Mouse (Mus musculus): Measurements from ENCODE around the gene Eya2. TPM values are rescaled to one million over a fixed set of nuclear protein-coding genes. Genes with fewer than 3 reads are reported as not detected.

The Eya2 gene
- total and polyA plus RNA-seq, 3 experiments = not detected

DNA sequence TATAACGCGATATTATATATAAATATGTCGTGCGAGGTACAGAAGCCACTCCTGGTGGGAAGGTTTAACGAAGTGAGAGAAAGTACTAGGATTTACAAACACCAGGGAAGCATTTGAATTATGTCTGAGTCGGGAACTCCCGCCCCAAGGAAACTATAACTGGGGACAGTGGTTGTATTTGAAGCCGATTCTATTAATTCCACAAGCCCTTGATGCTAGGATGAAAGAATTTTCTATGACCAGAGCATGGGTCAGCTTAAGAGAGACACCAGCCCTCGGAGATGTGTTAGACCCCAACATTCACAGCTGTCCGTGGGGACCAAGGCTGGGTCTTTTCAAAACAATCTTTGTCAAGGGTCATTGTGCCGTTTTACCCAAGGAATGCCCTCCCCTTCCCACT lies 1.3 kb downstream of the Eya2 start:
- Histone ChIP-seq H3K79me2 (ENCODE audit: control insufficient read depth, insufficient read depth, low read length, poor library complexity) (no peaks in the 10 kb centered on the region), H3K27me3 (ENCODE audit: control insufficient read depth in 1 of 2, insufficient read depth in 2 of 2, low read length in 2 of 2) (no peaks in the 10 kb centered on the region), H3K9me3 (replicated peaks; ENCODE audit: insufficient read depth, low read length) (no peaks in the 10 kb centered on the region), H3K4me3 (ENCODE audit: control insufficient read depth in 1 of 2, insufficient read depth in 1 of 2, low read depth in 2 of 2, low read length in 2 of 2) (no peak overlapping the region), H3K9ac (ENCODE audit: control insufficient read depth, low read depth, low read length, poor library complexity, severe bottlenecking) (no peak overlapping the region), H3K27ac (ENCODE audit: control insufficient read depth, low read depth, low read length) (no peak overlapping the region), H3K36me3 (ENCODE audit: control insufficient read depth in 1 of 2, insufficient read depth in 2 of 2, low read length in 2 of 2) (no peaks in the 10 kb centered on the region), H3K4me1 (ENCODE audit: control insufficient read depth in 1 of 2, insufficient read depth in 2 of 2, low read length in 2 of 2) (no peaks in the 10 kb centered on the region)
- no peak for TF ChIP-seq ZKSCAN1 (IDR thresholded peaks at IDR 0.05; ENCODE audit: low read depth, low read length)
- no peak for TF ChIP-seq MYC (IDR thresholded peaks at IDR 0.05; ENCODE audit: low read depth, low read length)
- TF ChIP-seq POLR2AphosphoS5 (IDR thresholded peaks at IDR 0.05; ENCODE audit: borderline replicate concordance, low read depth, low read length) = no peak
- no peak for TF ChIP-seq CHD1 (IDR thresholded peaks at IDR 0.05; ENCODE audit: low read depth, low read length)
- TF ChIP-seq TCF12 (IDR thresholded peaks at IDR 0.05; ENCODE audit: low read depth, low read length) = no peak
- TF ChIP-seq NELFE (IDR thresholded peaks at IDR 0.05; ENCODE audit: low read depth, low read length) = no peak
- no peak for TF ChIP-seq SMC3 (IDR thresholded peaks at IDR 0.05; ENCODE audit: low read depth, low read length)
- no peak for TF ChIP-seq HCFC1 (IDR thresholded peaks at IDR 0.05; ENCODE audit: low read depth, low read length)
- no peak for TF ChIP-seq EP300 (IDR thresholded peaks at IDR 0.05; ENCODE audit: low read depth in 1 of 2, low read length in 2 of 2)
- no peak for TF ChIP-seq RCOR1 (IDR thresholded peaks at IDR 0.05; ENCODE audit: low read depth, low read length)
- no peak for DNase-seq (ENCODE audit: low read depth, low spot score)

DNA sequence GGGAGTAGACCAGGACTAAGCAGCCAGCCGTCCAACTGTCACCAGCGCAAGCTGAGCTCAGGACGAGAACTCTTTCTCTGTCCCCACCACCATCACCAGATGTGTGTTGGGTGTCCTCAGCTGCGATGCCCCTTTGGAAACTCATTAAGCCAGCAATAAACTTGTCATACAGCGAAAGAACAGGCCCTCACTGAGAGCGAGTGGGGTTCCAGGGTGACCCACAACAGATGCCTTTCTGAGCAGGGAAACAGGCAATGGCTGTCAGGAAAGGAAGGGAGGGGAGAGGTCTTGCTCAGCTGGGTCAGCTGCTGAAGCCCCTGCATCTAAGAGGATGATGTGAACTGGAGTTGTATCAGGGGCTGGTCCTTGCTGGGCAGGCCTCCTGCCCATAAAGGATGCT lies 2.7 kb downstream of the Eya2 start:
- H3K27me3 ChIP-seq (ENCODE audit: control insufficient read depth in 1 of 2, insufficient read depth in 2 of 2, low read length in 2 of 2) = no peaks in the 10 kb centered on the region

DNA sequence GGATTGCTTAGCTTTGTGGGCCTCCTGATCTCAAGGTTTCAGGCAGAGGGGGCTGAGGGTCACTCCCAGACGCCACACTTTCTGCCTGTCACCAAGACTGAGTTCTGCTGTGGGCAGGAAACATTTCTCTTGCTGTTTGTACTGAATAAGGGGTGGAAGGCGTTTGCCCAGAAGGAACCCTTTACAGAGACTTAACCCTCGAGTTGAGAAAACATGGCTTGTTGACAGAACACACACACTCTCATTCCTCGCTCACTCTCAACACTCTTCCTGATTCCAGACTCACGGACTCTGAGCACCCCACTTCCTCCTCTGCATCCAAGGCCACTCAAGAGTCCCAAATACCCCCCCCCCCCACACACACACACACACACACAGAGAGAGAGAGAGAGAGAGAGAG lies 3.3 kb downstream of the Eya2 start:
- no peak overlapping the region for H3K4me3 ChIP-seq (ENCODE audit: control insufficient read depth in 1 of 2, insufficient read depth in 1 of 2, low read depth in 2 of 2, low read length in 2 of 2)
- no peaks in the 10 kb centered on the region for H3K9me3 ChIP-seq (replicated peaks; ENCODE audit: insufficient read depth, low read length)
- no peak for DNase-seq (ENCODE audit: low read depth, low spot score)
- H3K79me2 ChIP-seq (ENCODE audit: control insufficient read depth, insufficient read depth, low read length, poor library complexity) = no peaks in the 10 kb centered on the region
- H3K36me3 ChIP-seq (ENCODE audit: control insufficient read depth in 1 of 2, insufficient read depth in 2 of 2, low read length in 2 of 2) = no peaks in the 10 kb centered on the region
- no peaks in the 10 kb centered on the region for H3K4me1 ChIP-seq (ENCODE audit: control insufficient read depth in 1 of 2, insufficient read depth in 2 of 2, low read length in 2 of 2)
- H3K27me3 ChIP-seq (ENCODE audit: control insufficient read depth in 1 of 2, insufficient read depth in 2 of 2, low read length in 2 of 2) = no peaks in the 10 kb centered on the region
- H3K9ac ChIP-seq (ENCODE audit: control insufficient read depth, low read depth, low read length, poor library complexity, severe bottlenecking) = no peak overlapping the region
- H3K27ac ChIP-seq (ENCODE audit: control insufficient read depth, low read depth, low read length) = no peak overlapping the region
- TF ChIP-seq TAL1 (IDR thresholded peaks at IDR 0.05; ENCODE audit: low read length) = no peak
- TF ChIP-seq NRF1 (IDR thresholded peaks at IDR 0.05; ENCODE audit: insufficient read depth, low read depth, low read length, poor library complexity, severe bottlenecking) = no peak
- TF ChIP-seq ELF1 (IDR thresholded peaks at IDR 0.05; ENCODE audit: low read depth, low read length) = no peak
- no peak for TF ChIP-seq MYB (IDR thresholded peaks at IDR 0.05; ENCODE audit: low read depth, low read length)
- no peak for TF ChIP-seq CHD1 (IDR thresholded peaks at IDR 0.05; ENCODE audit: low read depth, low read length)
- TF ChIP-seq JUND (IDR thresholded peaks at IDR 0.05; ENCODE audit: low read depth, low read length) = no peak
- TF ChIP-seq USF1 (IDR thresholded peaks at IDR 0.05; ENCODE audit: low read depth, low read length) = no peak
- no peak for TF ChIP-seq SIN3A (IDR thresholded peaks at IDR 0.05; ENCODE audit: low read length)
- TF ChIP-seq GABPA (IDR thresholded peaks at IDR 0.05; ENCODE audit: low read depth, low read length) = no peak
- no peak for TF ChIP-seq MEF2A (IDR thresholded peaks at IDR 0.05; ENCODE audit: extremely low read depth, insufficient replicate concordance, low read depth, low read length, poor library complexity, severe bottlenecking)
- TF ChIP-seq RCOR1 (IDR thresholded peaks at IDR 0.05; ENCODE audit: low read depth, low read length) = no peak
- no peak for TF ChIP-seq UBTF (IDR thresholded peaks at IDR 0.05; ENCODE audit: borderline replicate concordance, insufficient read depth, low read depth, low read length)
- TF ChIP-seq ZC3H11A (IDR thresholded peaks at IDR 0.05; ENCODE audit: low read depth, low read length) = no peak
- TF ChIP-seq NELFE (IDR thresholded peaks at IDR 0.05; ENCODE audit: low read depth, low read length) = no peak
- no peak for TF ChIP-seq ZKSCAN1 (IDR thresholded peaks at IDR 0.05; ENCODE audit: low read depth, low read length)

More for the DNA sequence above, 2.7 kb downstream of the Eya2 start:
- no peaks in the 10 kb centered on the region for H3K79me2 ChIP-seq (ENCODE audit: control insufficient read depth, insufficient read depth, low read length, poor library complexity)
- no peak overlapping the region for H3K4me3 ChIP-seq (ENCODE audit: control insufficient read depth in 1 of 2, insufficient read depth in 1 of 2, low read depth in 2 of 2, low read length in 2 of 2)
- H3K36me3 ChIP-seq (ENCODE audit: control insufficient read depth in 1 of 2, insufficient read depth in 2 of 2, low read length in 2 of 2) = no peaks in the 10 kb centered on the region
- H3K9ac ChIP-seq (ENCODE audit: control insufficient read depth, low read depth, low read length, poor library complexity, severe bottlenecking) = no peak overlapping the region
- H3K9me3 ChIP-seq (replicated peaks; ENCODE audit: insufficient read depth, low read length) = no peaks in the 10 kb centered on the region
- no peak for TF ChIP-seq JUND (IDR thresholded peaks at IDR 0.05; ENCODE audit: low read depth, low read length)
- TF ChIP-seq POLR2AphosphoS5 (IDR thresholded peaks at IDR 0.05; ENCODE audit: borderline replicate concordance, low read depth, low read length) = no peak
- no peak for TF ChIP-seq RAD21 (IDR thresholded peaks at IDR 0.05; ENCODE audit: low read depth, low read length)
- TF ChIP-seq NRF1 (IDR thresholded peaks at IDR 0.05; ENCODE audit: insufficient read depth, low read depth, low read length, poor library complexity, severe bottlenecking) = no peak
- TF ChIP-seq UBTF (IDR thresholded peaks at IDR 0.05; ENCODE audit: borderline replicate concordance, insufficient read depth, low read depth, low read length) = no peak
- TF ChIP-seq ZMIZ1 (IDR thresholded peaks at IDR 0.05; ENCODE audit: low read depth, low read length) = no peak
- no peak for TF ChIP-seq MAFK (IDR thresholded peaks at IDR 0.05; ENCODE audit: borderline replicate concordance, low read depth, low read length)
- TF ChIP-seq ZC3H11A (IDR thresholded peaks at IDR 0.05; ENCODE audit: low read depth, low read length) = no peak
- TF ChIP-seq MYC (IDR thresholded peaks at IDR 0.05; ENCODE audit: low read depth, low read length) = no peak
- TF ChIP-seq CTCF (IDR thresholded peaks at IDR 0.05 in 2 of 3, conservative IDR thresholded peaks at IDR 0.05 in 1 of 3; ENCODE audit: control insufficient read depth in 1 of 3, insufficient read depth in 1 of 3, low read depth in 2 of 3, low read length in 3 of 3, poor library complexity in 1 of 3, severe bottlenecking in 1 of 3) = no peak
- no peak for TF ChIP-seq BHLHE40 (IDR thresholded peaks at IDR 0.05; ENCODE audit: borderline replicate concordance, low read depth, low read length)
- TF ChIP-seq MAX (IDR thresholded peaks at IDR 0.05; ENCODE audit: low read length) = no peak
- H3K4me1 ChIP-seq (ENCODE audit: control insufficient read depth in 1 of 2, insufficient read depth in 2 of 2, low read length in 2 of 2) = no peaks in the 10 kb centered on the region
- no peak overlapping the region for H3K27ac ChIP-seq (ENCODE audit: control insufficient read depth, low read depth, low read length)
- DNase-seq (ENCODE audit: low read depth, low spot score) = no peak
